Mouse (Mus musculus) gastrocnemius, adult 18-20 months (tissue): ENCODE measurements around the gene Fgfr2. TPM values are rescaled to one million over a fixed set of nuclear protein-coding genes. Genes with fewer than 3 reads are reported as not detected.
"Not testable (repeated sequence)": the region's sequence is repeated elsewhere in the genome, so short reads cannot be mapped to it uniquely, and the experiment has no call there.

Experiments used
- DNase-seq: peaks from one replicate; pipeline ENCODE4 v3.0.0; 2021; ENCODE audit warnings: low spot score
- total RNA-seq, 2 experiments: library from RNA; stranded (reverse); gene quantifications; 2 replicates each; pipeline ENCODE4 v1.2.3; 2021

The Fgfr2 gene
- total RNA-seq, 2 experiments from 2014 or later: 0.43 to 0.88 TPM

DNA sequence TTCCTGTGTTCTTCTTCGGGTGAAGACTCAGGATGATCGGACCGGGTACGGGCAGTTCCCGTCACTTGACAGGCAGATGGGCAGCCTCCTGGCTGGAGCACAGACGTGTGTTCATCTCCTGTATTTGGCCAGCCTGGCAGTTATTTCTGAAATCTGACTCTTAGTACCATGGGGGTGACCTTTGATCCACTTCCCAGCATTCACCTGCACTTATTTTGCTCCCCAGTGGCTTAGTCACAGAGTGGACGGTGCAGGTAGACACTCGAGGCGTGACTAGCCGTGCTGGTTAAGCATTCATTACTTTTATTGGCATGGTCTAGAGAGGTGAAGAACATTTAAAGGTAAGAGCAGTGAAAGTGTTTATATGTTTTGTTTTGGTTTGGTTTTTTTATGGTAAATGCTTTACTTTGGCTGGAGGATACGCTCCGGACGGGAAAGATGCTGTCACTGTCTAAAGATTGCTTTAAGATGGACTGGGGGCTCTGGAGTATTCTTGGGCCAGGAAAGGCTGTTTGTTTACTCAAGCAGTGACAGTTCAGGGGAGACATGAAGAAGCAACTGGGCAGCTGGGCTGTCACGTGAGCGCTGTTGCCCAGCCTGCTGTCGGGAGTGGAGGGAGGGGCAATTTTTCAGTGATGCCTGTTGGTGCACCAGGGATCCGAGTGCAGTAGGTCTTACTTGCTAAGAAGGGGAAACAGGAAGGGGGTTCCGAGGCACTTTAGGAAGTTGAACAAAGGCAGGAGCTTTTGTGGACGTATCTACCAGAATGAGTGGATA lies 2526.9 kb downstream of the Fgfr2 start:
- peak; percentile 70 for DNase-seq

DNA sequence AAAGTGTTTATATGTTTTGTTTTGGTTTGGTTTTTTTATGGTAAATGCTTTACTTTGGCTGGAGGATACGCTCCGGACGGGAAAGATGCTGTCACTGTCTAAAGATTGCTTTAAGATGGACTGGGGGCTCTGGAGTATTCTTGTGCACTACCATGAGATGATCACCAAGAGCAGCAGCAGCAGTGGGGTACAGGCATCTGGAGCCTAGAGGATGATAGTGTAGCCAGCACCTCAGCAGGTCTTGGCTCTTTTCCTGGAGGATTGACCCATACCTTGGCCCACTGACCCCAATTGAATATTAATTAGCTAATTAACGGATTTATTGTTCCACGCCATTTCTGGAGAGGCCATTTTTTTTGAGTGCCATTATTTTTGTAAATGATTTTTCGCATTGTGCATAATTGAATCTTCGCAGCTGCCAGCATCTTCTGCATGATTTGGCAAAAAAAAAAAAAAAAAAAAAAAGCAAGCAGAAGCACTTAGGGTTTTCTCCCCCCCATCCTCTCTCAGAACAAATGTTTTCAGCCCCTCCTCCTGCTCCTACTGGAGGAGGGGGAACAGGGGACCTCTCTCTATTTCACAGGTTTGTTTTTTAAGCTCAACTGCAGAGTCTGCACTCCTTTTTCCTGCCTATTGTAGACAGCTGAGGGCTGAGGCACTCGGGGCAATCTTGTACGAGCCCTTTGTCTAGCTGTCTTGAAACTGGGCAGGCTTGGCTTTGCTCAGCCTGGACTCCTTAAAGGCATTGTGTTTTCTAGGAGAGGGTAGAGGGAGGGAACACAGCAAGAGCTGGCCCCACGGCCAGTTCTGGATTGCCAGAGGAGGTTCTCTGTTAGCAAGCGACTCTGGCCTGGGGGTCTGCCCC lies 2529.5 kb downstream of the Fgfr2 start:
- peak; percentile 33 for DNase-seq

- not testable (repeated sequence) for DNase-seq
These were observed 2530.2 kb downstream of the Fgfr2 start for GRCm38 (mm10) chr7:130592975-130593374.

- no peak for DNase-seq
These were observed 2532.2 kb downstream of the Fgfr2 start for GRCm38 (mm10) chr7:130590845-130591437.

DNA sequence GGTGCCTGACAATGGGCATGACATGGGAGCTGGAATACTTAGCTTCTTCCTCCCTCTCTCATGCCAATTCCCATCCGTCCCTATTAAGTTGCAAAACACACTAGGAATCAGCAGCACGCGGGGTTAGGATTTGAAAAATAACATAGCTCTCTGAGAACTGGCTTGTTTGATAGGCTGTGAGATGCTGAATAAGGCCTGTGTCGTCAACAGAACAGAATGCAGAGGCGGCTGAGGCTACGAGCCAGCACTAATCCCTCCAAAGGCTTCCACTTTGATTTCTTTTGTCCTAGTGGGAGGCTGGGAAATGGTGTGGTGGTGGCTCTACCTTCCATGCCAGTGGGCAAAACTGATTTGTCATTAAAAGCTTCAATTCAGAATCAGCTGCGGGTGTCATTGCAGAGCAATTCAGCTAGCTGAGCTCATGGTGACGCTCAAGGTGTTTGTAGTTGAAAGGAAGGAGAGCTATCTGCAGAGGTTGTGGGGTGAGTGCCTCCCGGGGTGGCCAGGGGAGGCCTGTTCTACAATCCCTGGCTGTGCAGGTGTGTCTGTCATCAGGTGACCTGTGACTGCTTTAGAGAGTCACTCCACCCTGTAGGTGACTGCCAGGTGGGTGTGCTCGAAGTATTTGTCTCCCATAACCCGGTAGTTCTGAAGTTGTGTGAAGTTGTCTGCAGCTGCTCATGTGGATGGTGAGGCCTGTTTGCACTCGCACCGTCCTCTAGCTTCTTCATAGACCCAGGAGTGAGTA lies 2532.9 kb downstream of the Fgfr2 start:
- DNase-seq: no peak

DNA sequence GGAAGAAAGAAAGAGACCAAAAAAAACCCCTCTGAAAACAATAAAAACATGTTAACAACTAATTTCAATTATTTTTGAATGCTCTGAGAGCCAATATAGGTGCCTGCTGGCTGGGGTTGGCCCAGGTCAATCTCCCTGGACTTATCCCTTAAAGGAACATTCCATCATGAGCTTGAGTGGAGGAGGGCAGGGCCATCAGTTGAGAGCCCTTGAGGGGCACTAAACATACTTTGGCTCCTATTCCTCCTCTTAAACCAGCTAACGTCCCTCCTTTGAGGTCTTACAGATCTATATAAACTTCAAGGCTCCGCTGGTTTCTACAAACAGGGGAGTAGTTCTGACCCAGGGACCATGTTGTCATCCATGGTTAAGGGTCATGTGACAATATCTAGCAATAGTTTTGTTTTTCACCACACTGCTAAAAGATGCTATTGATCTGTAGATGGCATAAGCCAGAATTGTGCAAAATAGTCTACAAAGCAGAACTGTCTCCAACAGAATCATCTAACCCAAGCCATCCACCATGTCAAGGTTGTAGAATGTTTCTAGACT lies 2536.6 kb downstream of the Fgfr2 start:
- no peak for DNase-seq

GRCm38 (mm10) chr7:130578607-130579006 lies 2544.5 kb downstream of the Fgfr2 start:
- DNase-seq: no peak

DNA sequence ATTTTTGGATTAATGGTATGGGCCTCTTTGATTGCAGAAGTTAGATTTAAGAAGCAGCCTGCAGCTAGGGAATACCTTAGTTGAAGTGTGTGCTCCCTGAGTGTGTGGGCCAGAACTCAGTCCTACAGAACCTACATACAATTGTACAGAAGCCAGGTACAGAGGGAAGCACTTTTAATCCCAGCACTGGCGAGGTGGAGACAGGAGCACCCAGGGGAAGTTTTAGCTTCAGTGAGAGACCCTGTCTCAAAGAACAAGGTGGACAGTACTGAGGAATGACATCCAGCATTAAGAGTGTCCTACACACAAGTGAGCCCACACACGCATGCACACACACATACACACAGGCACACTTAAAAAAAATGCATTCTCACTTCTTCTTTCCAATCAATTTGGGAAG lies 2545.1 kb downstream of the Fgfr2 start:
- no peak for DNase-seq

DNA sequence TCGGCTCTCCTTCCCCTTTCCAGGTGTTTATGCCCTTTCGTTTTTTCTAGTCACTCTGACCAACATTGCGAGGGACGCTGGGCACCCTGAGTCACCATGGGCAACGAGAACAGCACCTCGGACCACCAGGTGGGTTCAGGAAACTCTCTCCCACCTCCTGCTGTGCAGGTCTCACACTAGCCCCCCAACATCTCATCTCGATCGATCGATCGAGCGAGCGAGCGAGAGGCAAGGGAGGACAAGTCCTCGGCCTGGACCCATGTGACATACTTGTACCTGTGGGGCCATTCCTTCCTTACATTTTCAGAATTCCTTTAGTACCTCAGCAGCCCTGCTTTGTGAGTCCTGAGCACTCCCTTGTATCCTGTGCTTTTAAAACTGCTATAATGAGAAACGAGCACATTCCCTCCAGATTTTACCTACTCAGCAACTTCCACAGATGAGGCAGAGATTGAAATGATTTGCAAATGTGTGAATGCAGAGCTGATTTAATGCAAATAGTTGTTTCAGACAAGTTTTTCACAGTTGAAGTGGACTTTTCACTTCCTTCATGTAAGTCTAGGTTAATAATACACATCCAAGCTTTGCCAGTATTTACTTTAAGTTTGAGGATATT lies 2545.7 kb downstream of the Fgfr2 start, which contains the start of gene Tacc2:
Tacc2 (plus strand) TSS at position 51 of the 616 bp plus-strand sequence.
- no peak for DNase-seq

DNA sequence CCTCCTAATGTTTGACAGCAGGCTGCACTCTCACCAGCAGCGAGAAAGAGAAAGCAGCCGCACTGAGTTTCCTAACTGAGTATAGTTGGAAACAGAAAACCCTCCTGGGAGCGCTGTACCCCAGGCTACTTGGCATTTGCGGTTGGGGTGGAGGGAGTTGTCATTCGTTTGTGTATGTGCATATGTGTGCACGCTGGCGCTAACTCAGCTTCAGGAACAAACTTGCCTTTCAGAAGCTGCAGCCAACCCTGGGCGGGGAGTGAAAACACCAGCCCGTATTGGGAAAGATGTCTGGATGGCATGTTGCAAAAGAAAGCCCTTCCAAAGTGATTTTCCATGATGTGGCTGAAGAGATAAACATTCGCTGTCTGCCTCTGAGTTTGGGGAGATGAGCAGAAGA lies 2546.2 kb downstream of the Fgfr2 start:
- DNase-seq: no peak

GRCm38 (mm10) chr7:130574211-130574991 lies 2548.7 kb downstream of the Fgfr2 start:
- no peak for DNase-seq

DNA sequence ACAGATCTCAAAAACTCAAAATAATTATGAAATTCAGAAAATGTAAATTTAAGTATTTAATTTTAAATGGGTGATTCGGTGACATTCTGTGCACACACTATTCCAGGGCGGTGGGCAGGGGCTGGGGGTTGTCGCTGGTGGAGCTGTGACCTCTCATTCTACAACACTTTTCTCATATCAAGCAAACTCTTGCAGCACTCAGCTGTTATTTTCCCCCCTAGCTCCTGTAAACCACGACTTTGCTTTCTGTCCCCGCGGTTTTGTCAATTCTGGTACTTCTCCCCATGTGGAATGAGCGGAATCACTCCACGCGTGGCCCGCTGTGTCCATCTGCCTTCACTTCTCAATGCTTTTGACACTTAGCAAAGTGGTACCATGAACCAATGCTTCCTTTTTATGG lies 2549.4 kb downstream of the Fgfr2 start:
- DNase-seq: no peak

DNA sequence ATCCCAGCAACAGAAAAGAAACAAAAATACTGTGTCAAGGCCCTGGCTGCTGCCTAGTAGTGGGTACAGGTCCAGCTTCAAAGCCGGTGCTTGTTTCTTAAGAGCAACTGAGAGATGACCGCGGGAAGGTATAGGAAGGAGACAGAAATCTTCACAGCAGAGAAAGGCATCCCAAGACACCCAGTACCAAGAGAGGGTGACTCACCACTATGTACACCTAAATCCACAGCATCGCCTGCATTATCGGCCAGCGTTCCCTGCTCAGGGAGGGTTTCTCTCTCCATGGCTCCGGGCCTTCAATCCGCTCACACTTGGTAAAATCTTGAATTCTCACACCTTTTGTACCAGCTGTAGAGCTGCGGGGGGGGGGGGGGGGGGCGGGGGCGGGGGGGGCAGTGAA lies 2550.3 kb downstream of the Fgfr2 start, which contains the start of gene Nsmce4a:
Nsmce4a (minus strand) TSS at position 298 of the 400 bp plus-strand sequence.
- no peak for DNase-seq

DNA sequence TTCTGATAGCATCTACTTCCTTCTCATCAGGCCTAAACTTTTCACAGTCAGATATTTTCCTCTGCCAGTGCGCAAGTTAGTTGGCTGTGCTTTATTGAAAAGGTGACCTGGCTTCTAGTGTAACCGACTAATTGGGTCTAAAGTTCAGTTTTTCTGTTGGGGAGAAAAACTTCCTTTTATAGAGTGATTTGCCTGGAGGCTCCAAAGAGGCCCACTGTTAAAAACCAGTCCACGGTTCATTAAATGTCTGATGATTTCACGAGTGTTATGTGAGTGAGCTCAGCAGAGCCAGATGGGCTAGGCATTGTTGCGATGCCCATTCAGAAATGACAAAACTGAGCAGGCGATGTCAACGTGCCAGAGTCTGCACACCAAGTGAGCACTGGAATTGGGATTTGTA lies 2552.7 kb downstream of the Fgfr2 start:
- DNase-seq: no peak

DNA sequence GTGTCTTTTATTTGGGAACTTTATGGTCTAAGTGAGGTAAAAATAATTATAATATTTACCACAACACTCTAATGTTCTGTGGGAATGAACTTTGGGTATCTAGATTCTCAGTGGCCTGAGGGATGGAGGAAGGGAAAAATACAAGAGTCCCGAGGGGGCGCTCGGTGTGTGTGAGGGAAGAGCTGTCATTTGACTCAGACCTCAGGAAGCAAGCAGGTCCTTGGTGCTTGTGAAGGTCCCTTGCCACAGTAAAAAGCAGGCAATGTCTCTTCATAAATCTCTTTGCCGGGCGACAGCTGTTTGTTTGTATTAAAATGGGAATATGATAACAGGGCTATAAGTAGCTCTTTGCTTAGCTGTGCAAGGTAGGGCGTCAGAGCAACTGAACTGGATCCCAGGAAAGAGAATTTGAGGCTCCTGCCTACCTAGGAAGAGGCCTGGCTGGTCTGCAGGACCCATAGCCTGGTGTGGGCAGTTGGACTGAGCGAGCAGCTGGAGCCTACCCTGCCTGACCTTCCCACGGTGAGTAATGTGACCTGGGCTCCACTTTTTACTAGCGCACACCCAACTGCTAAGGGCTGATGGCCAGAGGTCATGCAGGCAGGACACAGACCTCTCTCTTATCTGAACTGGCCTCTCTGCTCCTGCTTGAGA lies 2554.2 kb downstream of the Fgfr2 start:
- peak; percentile 80 for DNase-seq

DNA sequence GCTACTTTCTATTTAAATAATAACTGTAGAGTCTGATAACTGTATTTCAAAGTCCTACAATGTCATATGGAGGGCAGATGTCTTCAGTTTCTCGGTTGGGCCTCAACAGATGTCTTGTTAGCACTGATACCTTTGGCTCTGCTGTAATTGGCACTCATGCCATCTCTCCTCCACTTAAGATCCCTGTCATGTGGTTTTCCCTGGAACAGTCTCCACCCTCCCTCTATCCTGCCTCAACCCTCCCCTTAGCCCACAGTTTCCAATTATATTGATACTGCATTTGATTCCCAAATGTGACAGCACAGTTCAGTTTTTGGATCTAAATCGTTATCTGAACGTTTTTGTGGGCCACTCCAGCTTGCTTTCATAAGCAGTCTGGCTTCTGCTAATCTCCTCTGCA lies 2558.6 kb downstream of the Fgfr2 start:
- DNase-seq: peak; percentile 68

GRCm38 (mm10) chr7:130563880-130564279 lies 2559.3 kb downstream of the Fgfr2 start:
- DNase-seq: no peak

DNA sequence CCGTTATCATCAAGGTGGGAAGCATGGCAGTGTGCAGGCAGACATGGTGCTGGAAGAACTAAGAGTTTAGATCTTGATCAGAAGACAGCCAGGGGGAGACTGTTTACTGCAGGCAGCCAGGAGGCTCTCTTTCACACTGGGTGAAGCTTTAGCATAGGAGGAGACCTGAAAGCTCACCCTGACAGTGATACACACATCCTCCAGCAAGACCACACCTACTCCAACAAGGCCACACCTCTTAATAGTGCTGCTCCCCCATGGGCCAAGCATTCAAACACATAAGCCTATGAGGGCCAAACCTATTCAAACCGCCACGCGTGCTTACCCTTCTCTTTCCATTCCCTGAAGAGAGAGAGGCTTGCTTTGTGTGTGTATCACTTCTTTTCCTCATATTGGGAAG lies 2559.9 kb downstream of the Fgfr2 start:
- no peak for DNase-seq

DNA sequence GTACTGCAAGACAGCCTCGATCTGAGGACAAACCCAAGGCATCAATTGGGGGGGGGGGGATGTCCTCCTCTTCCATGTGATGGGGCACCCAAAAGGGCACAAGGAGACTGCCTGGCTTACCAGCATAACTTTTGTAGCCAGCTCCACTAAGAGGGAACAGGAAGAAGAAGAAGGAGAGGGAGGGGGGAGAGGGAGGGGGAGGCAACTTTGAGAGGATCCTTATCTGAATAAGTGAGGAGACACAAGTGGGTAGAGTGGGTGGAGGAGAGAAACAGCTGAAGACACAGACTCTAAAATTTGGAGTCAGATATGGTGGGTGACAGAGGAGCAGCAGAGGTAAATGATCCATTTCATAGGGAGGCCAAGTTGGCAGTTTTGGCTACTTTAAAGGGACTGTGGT lies 2562.2 kb downstream of the Fgfr2 start:
- DNase-seq: no peak
